Comparison of ENCODE assay signal across 9 mouse cellular contexts in the genomic region with DNA sequence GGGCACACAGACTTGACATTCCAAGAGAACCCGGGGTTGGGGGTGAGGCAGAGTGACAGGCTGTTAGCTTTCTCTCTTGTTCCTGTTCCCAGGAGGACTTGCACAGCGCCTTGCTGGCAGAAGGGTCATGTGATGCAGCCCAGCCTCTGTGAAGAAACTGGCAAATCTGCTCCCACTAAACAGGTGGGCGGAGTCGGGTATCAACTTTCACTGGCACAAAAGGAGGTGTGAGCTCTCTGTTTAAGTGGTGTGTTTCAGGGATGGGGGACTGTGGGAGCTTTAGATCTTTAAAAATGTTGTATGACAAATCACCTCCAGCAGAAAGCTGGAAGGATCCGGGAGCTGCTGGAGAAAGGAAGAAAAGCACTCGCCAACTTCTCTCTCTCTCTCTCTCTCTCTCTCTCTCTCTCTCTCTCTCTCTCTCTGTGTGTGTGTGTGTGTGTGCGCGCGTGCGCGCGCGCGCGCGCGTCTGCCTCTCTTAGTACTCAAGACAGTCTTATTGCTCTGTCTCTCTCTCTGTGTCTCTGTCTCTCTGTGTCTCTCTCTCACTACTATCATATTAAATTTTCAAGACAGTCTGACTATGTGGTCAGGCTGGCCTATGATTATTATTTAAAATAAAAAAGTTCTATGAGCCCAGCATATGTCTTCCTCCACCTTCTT. TPM values are rescaled to one million over a fixed set of nuclear protein-coding genes. Genes with fewer than 3 reads are reported as not detected.
A peak's percentile ranks its signal among the peaks of the same experiment; 100 is the strongest.
DNase-seq lines count a peak whose midpoint lies in the region; ATAC-seq lines count a peak whose summit lies in the region.
"Had no signal": no experiment of that assay in that cellular context is flagged by ENCODE, and none has a peak within 500 bp of the region (broad histone marks: within the 10 kb centered on the region; RNA-seq: fewer than 3 reads in every experiment).

No protein-coding gene starts in this region.

- peaks cover 66% of the 10 kb centered on the region for H3K36me3 ChIP-seq in forebrain, embryonic 15.5 days
- no peaks in the 10 kb centered on the region for H3K36me3 ChIP-seq in liver, embryonic 15.5 days (replicated peaks)

- intact Hi-C loops in heart, postnatal 14 days (cut with DNase I), result no loop called here

- H3K9ac ChIP-seq in forebrain, embryonic 15.5 days (replicated peaks), result no peak overlapping the region
- no peak overlapping the region for H3K9ac ChIP-seq in liver, embryonic 15.5 days

- peaks cover 21% of the 10 kb centered on the region for H3K4me1 ChIP-seq in forebrain, embryonic 15.5 days
- H3K4me1 ChIP-seq in liver, embryonic 15.5 days (replicated peaks), result no peaks in the 10 kb centered on the region

- peak; percentile 87 for ATAC-seq in forebrain, embryonic 15.5 days (replicated peaks)
- no peak for ATAC-seq in liver, embryonic 15.5 days (ENCODE audit: insufficient read depth)

- peak; percentile 77 for DNase-seq in adrenal gland, postnatal 14 days
- DNase-seq in heart, postnatal 14 days, result peak; percentile 30 to 49
- DNase-seq in kidney, postnatal 4 days, result peak; percentile 75 to 85
- peak; percentile 79 for DNase-seq in neural tube, embryonic 10.5 days (ENCODE audit: extremely low spot score, low spot score)
- DNase-seq in thymus, postnatal 25 days, result peak; percentile 31
- DNase-seq in spleen, postnatal 4 days (ENCODE audit: low spot score in 2 of 2), result no peak

- no peaks in the 10 kb centered on the region for H3K9me3 ChIP-seq in forebrain, embryonic 15.5 days
- H3K9me3 ChIP-seq in liver, embryonic 15.5 days (replicated peaks), result no peaks in the 10 kb centered on the region

- no peaks in the 10 kb centered on the region for H3K27me3 ChIP-seq in forebrain, embryonic 15.5 days
- no peaks in the 10 kb centered on the region for H3K27me3 ChIP-seq in liver, embryonic 15.5 days

- H3K4me2 ChIP-seq in forebrain, embryonic 15.5 days (replicated peaks), result peak overlapping the region; percentile 24; the same call in 1 of the 2 replicates
- H3K4me2 ChIP-seq in liver, embryonic 15.5 days, result peak overlapping the region; percentile 29

- peak overlapping the region; percentile 62 for H3K27ac ChIP-seq in forebrain, embryonic 15.5 days (replicated peaks)
- H3K27ac ChIP-seq in liver, embryonic 15.5 days (replicated peaks), result no peak overlapping the region

- H3K4me3 ChIP-seq in forebrain, embryonic 15.5 days, result no peak overlapping the region
- H3K4me3 ChIP-seq in liver, embryonic 15.5 days (replicated peaks), result 0 out of 2 replicates have a peak overlapping the region, but pooled peaks have one; percentile 8
- H3K4me3 ChIP-seq: erythroblast, embryonic 14.5 days had no signal

- 0% methylated on average over 17 of the region's 17 CpGs for WGBS in forebrain, embryonic 15.5 days
- 16% methylated on average over 17 of the region's 17 CpGs for WGBS in liver, embryonic 15.5 days (ENCODE audit: insufficient replicate concordance)

RNA-seq across cellular contexts. Expression of a gene that starts 32.4 kb away (rescaled TPM):
- total RNA-seq in adrenal gland, postnatal 14 days (2021), result 9.3 and 10.4 TPM in 2 replicates
- polyA plus RNA-seq in forebrain, embryonic 15.5 days (2015; fragmentation: Nextera tagmentation; extraction: Ambion mirVana), result 21.2 and 23.0 TPM in 2 replicates
- 1 to 10 TPM; 2.7 to 3.3 TPM for total RNA-seq in heart, postnatal 14 days (2021)
- 24.3 and 27.0 TPM in 2 replicates for polyA plus RNA-seq in liver, embryonic 15.5 days (2015; fragmentation: Nextera tagmentation; extraction: Ambion mirVana)

Comparison
In these comparisons a context has a peak if more than half of its experiments do, and no peak if none do; other contexts are left out.
1. DNase-seq: peak in adrenal gland, postnatal 14 days (single experiment), heart, postnatal 14 days (2 of 2), kidney, postnatal 4 days (2 of 2), neural tube, embryonic 10.5 days (single experiment) and thymus, postnatal 25 days (single experiment); none in spleen, postnatal 4 days (0 of 2).